Mouse (Mus musculus): ENCODE results near the gene A4gnt.
"Not testable (repeated sequence)": the region's sequence is repeated elsewhere in the genome, so short reads cannot be mapped to it uniquely, and the experiment has no call there.

The A4gnt gene

GRCm38 (mm10) chr9:99612202-99612601, at the start of gene A4gnt:
TSS of gene A4gnt (plus strand) at chr9:99612502.
- DNase-seq (ENCODE audit: low spot score in 2 of 2) = no peak

- peak; percentile 70 to 85 for DNase-seq (ENCODE audit: low spot score in 2 of 2)
Observed at GRCm38 (mm10) chr9:99563714-99564113, 48.6 kb upstream of the A4gnt start.

DNA sequence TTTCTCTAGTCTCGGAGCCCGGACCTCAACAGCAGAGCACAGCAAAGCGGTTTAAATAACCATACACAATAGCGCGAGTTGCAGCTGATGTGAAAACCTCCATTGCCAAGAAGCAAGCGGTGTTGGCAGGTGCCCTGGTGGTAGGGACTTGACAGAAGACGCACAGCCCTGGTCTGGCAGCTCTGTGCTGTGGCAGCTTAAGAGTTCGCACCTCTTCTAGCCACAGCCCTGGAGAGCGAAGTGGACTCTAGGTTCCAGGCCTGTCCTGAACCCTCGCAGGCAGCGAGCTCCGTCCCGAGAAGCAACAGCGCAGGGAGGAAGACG, 44.3 kb upstream of the A4gnt start:
- no peak for DNase-seq (ENCODE audit: low spot score in 2 of 2)

- peak; percentile 91 to 95 for DNase-seq (ENCODE audit: low spot score in 2 of 2)
Observed at GRCm38 (mm10) chr9:99568347-99569070, 43.8 kb upstream of the A4gnt start, which contains the start of gene Armc8. TSS of gene Armc8 (minus strand) at chr9:99568899.

DNA sequence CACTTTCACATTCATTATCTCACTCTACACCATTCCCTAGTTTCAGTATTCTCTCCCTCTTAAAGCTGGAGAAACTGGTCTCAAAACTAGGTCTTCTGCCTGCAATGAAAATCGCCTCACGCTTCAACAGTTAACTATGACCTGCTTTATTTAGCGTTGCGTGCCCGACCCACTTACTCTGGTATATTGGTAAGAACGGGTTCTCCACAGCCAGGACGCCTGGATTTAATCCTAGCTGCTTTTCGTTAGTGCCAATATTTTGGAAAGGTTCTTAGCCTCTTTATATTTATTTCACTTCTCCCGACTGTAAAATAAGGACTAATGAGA, 43.3 kb upstream of the A4gnt start:
- DNase-seq (ENCODE audit: low spot score in 2 of 2) = no peak

- DNase-seq (ENCODE audit: low spot score in 2 of 2) = peak; percentile 89 to 96
Observed at GRCm38 (mm10) chr9:99575677-99576480, 36.4 kb upstream of the A4gnt start, which contains the start of gene Dbr1. TSS of gene Dbr1 (plus strand) at chr9:99575799.

DNA sequence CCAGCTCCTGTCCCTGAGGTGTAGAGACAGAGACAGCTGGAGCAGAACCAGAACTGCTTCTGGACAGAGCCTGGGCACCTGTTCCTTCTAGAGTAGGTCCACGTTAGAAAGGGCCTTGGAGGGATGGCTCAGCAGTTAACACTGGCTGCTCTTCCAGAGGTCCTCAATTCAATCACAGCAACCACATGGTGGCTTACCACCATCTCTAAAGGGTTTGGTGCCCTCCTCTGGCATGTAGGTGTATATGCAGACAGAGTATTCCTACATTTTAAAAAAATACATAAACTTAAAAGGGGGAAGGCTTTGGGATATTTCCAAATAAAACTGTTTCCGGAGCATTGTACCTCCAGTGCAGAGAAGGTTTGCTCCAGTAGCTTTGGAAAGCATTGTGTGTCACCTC, 31.6 kb upstream of the A4gnt start:
- DNase-seq (ENCODE audit: low spot score in 2 of 2) = peak in 1 of 2 experiments; percentile 15

DNA sequence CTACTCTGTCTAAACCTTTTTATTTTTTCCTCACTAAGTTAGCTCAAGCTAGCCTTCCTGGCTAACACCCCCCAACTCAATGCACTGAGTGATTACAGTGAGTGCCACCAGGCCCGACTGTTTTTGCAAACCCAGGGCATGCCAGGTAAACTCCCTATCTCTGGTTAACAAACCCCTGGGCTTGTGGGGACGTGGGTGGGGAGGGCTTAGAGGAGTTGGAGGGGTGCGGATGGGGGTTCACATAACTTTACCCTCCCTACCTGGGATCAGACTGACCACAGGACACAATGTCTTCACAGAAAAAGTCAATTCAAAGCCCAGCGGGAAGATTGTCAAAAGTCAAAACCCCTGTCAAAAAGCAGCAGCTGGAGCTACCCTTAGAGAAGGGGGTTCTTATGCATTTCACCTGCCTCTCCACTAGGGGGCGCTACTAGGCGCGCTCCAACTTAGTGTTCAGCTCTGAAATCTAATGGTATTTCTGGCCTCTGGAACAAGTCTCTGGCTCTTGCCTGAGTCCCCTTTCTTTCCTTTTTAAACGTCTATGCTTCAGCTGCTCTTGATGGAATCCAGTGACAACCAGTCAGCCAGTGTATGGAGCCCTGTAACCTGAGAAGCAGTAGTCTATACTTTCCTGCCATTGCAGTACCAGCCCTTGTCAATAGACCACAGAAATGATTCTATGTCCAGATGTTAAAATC, 24.6 kb upstream of the A4gnt start:
- peak; percentile 40 to 83 for DNase-seq (ENCODE audit: low spot score in 2 of 2)

- no peak for DNase-seq (ENCODE audit: low spot score in 2 of 2)
Observed at GRCm38 (mm10) chr9:99591144-99591543, 21.2 kb upstream of the A4gnt start.

- DNase-seq (ENCODE audit: low spot score in 2 of 2) = not testable (repeated sequence)
Observed at GRCm38 (mm10) chr9:99599127-99599526, 13.2 kb upstream of the A4gnt start.

DNA sequence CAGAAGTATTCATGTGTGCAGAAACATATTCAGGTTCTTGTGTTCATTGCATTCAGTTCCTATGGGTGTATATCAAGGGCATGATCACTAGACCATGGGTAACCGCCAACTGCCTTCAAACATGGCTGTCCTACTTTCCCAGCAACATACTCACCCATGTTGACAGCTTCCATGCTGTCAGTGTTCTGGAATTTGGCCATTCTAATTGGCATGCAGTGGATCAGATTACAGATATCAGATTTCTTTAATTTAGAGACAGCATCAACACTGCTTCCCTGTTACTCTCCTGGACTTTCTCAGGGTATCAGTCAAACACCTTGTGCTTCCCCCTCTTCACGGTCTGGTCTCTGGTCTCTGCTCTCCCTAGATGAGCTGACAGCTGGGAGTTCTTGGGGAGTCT, 8.7 kb upstream of the A4gnt start:
- no peak for DNase-seq (ENCODE audit: low spot score in 2 of 2)

DNA sequence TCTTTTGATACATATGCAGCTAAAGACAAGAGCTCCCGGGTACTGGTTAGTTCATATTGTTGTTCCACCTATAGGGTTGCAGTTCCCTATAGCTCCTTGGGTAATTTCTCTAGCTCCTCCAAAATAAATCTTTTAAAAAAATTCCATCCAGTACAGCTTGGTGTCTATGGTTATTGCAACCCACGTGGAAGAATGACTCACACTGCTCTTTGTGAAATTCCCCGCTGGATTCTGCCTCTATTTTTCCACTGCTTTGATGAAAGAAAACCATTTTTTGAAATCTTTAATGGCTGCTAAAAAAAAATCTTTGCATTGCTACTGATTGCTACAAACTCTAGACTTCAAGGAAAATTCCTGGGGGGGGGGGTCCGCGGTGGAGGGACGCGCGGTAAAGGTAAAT, 7.4 kb downstream of the A4gnt start:
- no peak for DNase-seq (ENCODE audit: low spot score in 2 of 2)

GRCm38 (mm10) chr9:99620196-99620595, 7.9 kb downstream of the A4gnt start:
- no peak for DNase-seq (ENCODE audit: low spot score in 2 of 2)

GRCm38 (mm10) chr9:99622034-99622433, 9.7 kb downstream of the A4gnt start:
- DNase-seq (ENCODE audit: low spot score in 2 of 2) = no peak

GRCm38 (mm10) chr9:99622966-99623365, 10.7 kb downstream of the A4gnt start:
- DNase-seq (ENCODE audit: low spot score in 2 of 2) = no peak

DNA sequence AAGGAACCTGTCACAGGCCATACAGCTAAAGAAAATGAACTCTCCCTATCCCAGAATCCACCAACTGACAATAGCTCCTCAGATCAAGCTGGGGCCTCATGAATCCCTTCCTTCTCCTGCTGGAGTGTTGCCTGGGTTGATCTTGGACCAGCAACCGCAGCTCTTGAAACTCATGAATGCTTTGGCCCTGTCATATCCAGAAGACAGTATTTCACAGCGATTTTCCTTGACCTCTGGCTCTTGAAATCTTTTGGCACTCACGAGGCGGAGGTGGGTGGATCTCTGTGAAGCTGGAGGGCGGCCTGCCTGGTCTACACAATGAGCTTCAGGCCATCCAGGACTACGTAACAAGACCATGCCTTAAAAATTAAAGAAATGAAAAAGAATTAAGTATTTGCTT, 11.8 kb downstream of the A4gnt start:
- DNase-seq (ENCODE audit: low spot score in 2 of 2) = no peak

DNA sequence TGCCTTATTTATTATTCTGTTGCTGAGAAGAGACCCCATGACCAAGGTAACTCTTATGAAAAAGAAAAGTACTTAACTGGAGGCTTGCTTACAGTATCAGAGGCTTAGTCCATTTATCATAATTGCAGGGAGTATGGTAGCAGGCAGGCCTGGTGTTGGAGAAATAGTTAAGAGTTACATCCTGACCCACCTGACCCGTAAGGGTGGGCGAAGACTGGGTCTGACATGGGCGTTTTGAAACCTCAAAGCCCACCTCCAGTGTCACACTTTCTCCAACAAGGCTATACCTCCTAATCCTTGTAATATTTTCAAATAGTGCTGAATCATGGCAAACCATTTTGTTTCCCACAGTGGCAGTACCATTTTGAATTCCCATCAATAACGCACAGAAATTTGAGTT, 16.3 kb downstream of the A4gnt start:
- DNase-seq (ENCODE audit: low spot score in 2 of 2) = no peak

- DNase-seq (ENCODE audit: low spot score in 2 of 2) = no peak
Observed at GRCm38 (mm10) chr9:99629281-99630011, 17.1 kb downstream of the A4gnt start, which contains the start of gene Dzip1l. TSS of gene Dzip1l (plus strand) at chr9:99629496.

DNA sequence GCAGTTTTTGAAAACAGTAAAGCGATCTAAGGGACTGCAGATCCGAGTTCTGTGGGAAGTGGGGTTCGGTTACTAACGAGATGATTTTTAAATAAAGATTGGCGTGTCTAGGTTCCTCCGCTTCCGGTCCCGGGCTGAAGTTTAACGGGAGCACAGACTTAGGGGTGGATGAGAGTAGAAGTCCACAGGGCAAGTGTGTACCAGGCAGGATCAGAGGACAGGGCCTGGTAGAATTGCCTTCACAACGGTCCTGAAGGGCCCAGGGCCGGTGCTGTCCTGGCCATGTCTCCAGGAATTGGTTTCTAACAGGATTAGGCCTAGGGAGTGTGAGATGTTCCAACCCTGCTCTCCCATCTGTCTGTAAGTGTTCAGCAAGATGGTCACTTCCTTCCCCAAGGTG, 17.8 kb downstream of the A4gnt start:
- DNase-seq (ENCODE audit: low spot score in 2 of 2) = no peak

- DNase-seq (ENCODE audit: low spot score in 2 of 2) = no peak
Observed at GRCm38 (mm10) chr9:99630528-99631125, 18.3 kb downstream of the A4gnt start.

DNA sequence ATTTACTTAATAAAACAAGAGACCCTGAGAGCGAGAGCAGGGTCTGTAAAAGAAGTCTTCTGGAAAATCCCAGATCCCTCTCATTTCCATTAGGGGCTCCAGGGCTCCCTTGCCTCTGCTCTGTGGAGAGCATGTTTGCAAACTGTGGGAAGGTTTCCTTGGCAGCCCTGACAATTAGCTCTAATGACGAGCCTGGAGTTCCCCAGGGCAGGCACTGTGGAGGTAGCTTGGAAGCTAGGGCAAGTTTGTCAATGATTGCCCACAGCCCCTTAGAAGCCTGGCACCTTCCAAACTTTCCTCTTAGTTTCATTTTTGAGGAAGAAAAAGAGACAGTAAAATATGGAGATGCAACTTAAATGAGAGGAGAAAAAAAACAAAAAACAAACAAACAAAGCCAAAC, 19.5 kb downstream of the A4gnt start:
- DNase-seq (ENCODE audit: low spot score in 2 of 2) = no peak

- DNase-seq (ENCODE audit: low spot score in 2 of 2) = no peak
Observed at GRCm38 (mm10) chr9:99632264-99632663, 20.0 kb downstream of the A4gnt start.
